Mouse (Mus musculus) embryo, embryonic 11.5 days (tissue): Measurements from ENCODE around the gene Dcun1d4.
"Not testable (repeated sequence)": the region's sequence is repeated elsewhere in the genome, so short reads cannot be mapped to it uniquely, and the experiment has no call there.

ENCODE experiments used
- DNase-seq: peaks from one replicate; pipeline ENCODE4 v3.0.0-alpha.2; 2012; ENCODE audit warnings: low read depth, low spot score

Dcun1d4 gene

DNA sequence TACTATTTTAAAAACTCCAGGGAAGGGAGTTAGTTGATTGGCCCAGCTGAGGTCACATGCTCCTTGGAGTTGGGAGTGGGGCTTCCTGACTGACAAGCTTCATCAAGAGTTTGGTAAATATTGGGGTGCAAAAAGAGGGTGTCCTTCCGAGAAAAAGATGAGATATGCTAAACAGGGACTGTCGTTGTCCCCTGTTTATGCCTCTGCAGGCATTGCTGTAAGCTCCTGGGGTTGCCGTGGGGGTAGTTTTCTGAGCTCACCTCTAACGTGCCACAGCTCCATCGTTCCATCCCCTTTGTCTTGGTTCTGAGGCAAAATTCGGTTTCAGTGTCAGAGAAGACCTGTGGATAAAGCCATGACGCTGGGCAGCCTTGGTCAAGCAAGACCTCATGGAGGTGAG lies at the start of gene Dcun1d4:
Dcun1d4 (plus strand) TSS at position 301 of the 400 bp plus-strand sequence.
- DNase-seq: no peak

- DNase-seq: peak; percentile 40
These were observed 49.2 kb upstream of the Dcun1d4 start for GRCm38 (mm10) chr5:73431581-73431980.

DNA sequence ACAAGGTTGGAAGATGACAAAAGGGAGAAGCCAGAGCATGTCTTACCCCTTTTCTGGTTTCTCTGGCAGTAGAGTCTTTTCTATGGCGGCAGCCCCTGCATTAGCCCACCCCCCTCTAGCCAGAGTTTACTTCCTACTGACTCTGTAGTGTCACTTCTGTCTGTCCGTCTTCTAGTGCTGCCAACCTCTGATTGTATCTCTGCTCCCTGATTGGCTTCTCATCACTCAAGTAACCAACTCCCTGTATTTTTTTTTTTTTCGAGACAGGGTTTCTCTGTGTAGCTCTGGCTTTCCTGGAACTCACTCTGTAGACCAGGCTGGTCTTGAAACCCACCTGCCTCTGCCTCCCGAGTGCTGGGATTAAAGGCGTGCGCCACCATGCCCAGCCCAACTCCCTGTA lies 48.0 kb upstream of the Dcun1d4 start:
- no peak for DNase-seq

DNA sequence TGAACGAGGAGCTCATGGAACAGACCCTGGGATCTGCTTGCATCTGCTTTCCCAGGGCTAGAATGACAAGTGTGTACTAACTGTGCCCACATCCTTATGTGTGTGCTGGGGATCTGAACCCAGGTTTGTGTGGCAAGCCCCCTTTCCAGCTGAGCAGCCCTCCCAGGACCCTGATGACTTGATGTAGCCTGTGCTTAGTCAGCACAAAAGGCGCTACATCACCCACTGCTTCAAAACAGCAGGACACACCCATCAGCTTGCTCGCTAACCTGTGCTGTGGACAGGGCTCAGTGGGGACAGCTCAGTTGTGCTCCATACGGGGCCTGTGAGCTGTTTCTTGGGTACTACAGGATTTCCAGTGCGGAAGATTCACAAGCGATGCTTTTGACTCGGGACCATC lies 46.0 kb upstream of the Dcun1d4 start:
- DNase-seq: no peak

DNA sequence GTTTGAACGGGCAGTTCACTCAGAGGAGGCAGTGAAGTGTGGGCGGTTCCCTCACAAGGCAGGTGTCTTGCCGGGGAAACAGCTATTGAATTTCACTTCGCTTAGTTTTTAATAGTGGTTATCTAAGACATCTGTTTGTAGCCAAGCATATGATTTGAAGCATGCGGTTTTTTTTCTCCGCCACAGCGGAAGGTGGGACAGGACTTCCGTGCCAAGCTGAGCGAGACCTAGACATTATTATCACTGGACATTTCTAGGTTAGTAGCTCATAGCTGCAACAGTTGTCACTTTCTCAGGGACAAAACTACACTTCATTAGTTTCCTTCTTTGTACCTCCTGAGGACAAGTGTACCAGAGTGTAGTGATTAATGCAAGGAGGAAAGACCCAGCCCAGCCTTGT lies 38.6 kb upstream of the Dcun1d4 start:
- no peak for DNase-seq

DNA sequence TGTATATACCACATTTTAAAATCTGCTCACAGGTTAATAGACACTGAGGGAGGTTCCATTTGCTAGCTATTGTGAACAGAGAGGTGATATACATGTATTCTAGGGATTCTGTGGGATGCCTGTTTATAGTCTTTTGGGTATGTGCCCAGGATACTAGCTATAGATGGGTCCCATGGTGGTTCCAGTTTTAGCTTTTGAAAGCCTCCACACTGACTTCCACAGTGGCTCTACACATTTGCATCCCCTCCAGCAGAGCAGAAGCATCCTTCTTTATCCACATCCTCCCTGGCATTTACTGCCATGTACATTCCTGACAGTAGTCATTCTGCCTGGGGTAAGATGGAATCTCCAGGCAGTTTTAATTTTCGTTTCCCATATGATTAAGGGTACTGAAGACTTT lies 30.5 kb upstream of the Dcun1d4 start:
- no peak for DNase-seq

DNA sequence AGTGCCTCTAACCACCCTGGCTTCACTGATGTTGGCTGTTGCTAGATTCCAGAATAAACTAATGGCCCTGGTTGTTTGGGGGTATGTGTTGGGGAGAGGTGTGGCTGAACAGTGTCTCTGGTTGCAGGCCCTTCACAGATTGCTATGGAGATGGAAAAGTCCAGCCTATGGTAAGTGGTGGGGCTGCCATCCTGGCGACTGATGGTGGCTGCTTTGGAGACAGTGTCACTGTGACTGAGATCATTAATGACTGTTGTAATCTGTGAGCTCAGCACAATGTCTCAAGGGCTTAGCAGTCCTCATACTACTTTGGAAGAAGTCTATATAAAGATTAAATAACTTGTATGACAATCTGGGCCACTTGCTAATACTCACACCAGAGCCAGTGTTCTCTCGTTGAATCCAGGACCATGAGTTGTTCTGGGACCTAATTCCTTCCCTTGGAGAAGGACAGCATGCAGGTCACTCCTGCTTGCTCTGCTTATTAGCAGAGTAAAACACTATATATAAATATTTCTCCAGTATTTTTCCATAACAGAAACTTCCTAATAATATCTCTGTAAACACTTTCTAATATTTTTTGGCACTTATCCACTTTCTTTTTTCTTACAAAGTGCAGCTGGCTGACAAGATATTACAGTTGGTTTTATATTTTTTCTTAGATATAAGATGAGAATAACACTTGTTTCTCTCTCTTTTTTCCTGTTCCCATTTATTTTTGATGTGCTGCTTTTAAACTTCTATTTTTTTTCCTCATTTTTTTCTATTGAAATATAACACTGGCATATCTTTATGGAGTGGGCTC lies 26.1 kb upstream of the Dcun1d4 start:
- no peak for DNase-seq

DNA sequence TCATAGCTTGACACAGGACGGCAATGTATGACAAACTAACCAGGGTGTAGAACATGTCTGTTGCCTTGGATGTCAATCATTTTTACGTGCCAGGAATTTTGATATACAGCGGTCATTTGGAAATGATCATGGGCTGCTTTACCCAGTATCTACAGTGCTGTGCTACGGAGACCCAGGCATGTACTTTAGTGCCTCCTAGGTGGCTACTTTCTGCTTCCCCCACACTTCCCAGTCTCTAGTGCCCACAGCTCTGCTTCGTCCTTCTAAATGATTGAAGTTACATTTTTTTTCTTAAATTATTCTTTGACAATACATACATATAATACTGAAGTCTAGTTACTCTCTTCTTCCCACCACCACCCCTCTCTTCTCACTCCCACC lies 25.5 kb upstream of the Dcun1d4 start:
- no peak for DNase-seq

DNA sequence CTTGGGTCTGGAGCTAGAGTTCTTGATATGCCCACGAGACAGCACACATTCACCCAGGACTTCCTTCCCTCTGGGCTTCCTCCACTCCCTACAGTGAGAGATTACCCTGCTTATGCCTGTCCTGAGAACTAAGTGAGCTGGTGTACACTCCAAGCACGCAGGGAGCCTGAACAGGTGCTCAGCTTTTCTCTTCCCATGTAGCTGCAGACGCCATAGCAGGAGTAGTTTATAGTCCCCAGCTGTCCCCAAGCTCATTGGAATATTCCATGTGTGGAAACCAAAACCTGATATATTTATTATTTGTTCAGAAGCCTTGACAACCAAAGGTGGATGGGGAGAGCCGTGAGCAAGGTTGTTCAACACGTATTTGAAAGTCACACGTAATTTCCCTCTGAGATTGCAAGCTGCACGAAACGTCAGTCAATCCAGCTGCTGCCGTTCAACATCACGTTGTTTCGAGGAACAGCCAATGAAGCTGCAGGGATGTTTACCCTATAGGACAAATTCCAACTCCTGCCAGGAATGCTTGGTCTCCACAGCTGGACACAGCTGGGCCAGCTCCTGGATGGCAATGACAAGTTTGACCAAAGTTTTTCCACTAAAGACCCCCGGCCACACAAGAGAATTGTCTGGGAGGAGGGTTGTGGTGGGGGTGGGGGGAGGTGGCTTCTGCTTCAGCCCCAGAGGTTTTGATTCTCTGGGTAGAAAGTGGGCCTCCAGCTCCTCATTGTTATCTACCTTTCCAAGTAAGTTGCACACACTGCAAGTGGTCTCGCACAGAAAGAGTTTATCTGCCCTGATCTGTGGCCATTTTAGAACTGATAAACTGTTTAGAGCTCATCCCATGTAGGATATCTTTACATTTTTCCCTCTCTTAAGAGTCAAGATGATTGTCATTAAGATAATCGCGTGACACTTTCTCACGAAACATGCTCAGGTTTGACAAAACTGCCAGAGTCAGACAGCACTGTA lies 12.1 kb upstream of the Dcun1d4 start:
- no peak for DNase-seq

DNA sequence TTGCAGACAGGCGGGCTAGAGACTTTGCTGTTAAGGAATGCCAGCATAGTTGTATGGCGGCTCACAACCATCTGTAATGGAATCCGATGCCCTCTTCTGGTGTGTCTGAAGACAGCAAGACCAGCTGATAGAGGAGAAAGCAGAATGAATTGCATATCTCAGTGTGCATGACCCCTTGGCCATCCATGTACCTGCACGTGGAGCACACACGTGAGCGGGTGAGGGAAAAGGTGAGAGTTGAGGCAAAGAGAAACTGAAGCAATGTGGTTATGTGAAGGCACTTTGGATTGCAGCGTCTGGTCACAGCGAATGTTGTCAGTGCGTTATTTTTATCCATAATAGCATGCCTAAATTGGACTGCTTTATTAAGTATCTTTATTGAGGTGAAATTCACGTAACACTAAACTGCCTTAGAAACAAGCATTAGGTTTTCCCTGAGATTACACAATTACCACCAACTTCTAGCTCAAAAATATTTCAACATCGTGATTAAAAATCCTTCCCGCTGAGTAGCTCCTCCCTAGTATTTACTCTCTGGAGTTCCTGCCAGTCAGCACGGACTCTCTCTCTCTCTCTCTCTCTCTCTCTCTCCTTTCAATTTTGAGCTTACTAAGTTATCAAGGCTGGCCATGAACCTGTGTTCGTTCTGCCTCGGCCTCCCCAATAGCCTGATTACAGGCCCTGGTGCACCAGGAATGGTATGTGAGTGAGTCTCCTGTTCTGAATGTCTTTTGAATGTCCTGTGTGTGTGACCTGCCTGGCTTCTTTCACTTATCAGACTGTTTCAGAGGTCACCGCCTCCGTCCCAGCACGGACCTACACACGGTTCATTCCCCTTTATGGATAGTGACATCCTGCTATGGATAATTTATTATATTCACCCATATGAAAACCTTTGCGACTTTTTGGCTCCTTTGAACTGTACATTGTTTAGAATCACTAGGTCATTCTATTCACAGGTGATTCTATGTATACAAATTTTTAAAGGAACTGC lies 6.1 kb upstream of the Dcun1d4 start:
- no peak for DNase-seq

GRCm38 (mm10) chr5:73481401-73481800 lies 601 bp downstream of the Dcun1d4 start:
- no peak for DNase-seq

- not testable (repeated sequence) for DNase-seq
These were observed 1.6 kb downstream of the Dcun1d4 start for GRCm38 (mm10) chr5:73482381-73482780.

DNA sequence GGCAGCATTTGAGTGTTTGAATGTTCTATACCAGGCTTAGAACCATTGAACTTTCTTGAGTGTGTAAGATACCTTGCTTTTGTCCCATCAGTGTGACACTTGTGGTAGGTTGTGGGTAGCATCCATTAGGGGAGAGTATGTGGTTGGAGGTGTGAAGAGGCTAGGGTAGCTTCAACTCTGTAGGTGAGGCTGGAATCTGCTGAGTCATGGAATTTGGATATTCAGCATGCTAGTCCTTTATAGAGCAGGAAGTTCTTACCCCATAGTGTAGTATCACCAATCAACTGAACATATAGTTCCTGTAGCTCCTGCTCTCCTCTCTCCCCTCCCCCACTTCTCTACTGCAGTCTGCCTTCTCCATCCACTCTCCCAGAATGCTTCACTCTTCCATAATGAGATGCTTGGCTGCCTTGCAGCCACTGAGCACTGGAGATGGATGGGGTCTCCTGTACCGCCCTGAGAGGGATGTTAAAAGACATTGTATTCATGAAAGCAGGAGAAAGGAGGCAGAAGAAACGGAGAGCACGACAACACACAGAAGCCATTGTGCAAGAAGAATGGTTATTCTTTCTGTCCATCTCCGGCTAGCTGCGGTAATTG lies 3.3 kb downstream of the Dcun1d4 start:
- DNase-seq: no peak

DNA sequence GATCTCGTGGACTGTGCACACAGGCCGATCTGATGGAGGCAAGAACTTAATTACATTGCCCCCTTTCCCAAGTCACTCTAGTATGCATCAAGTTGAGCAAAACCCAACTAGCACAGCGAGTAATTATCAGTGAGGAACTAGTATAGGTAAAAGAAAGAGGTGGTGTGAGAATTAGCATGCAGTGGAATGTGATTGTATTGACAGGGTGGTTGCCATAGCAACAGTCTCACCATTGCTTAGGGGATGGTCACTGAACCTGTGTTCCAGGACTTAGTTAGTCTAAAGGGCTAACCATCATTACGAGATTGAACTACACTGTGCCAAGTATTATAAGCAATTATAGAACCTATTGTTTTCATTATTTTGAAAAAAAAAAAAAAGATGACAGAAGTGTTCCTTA lies 5.7 kb downstream of the Dcun1d4 start:
- DNase-seq: no peak

DNA sequence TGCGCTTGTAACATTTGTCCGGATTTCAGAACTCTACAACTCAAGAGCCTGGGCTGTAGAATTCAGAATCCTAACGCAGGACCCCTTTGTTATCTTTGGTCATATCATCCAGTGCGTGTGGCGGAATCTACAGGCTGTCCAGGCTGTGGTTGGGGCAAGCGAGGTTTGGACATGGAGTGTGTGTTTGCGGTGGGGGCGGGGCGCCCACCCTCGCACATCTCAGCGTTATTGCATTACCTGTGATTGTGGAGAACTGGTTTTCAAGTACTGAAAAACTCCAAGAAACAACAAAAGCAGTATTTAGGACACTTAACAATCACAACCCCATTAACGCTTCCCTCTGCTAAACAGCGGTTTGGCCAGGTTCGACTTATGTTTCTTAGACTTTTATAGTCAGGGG lies 9.1 kb downstream of the Dcun1d4 start:
- DNase-seq: peak; percentile 14

DNA sequence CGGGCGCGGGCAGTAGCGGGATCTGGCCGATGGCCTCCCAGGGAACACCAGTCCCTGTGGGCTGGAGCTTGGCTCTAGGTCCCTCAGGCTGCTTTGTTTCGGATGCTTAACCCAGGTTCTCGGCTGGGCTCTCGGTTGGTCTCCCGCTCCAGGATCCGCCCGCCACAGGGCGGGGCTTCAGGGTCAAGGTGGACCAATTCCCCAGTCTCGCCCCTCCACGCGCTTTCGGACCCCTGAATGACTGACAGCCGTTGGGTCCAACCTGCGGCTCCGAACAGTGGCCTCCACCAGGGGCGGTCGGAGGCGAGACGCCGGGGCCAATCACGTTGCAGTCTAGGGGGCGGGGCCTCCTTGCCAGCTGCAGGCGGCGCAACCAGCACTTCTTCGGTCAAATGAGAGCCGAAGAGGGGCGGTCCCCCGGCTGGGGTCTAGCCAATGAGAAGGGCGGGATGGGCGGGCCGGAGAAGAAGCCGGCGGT lies 9.8 kb downstream of the Dcun1d4 start:
- DNase-seq: peak; percentile 99

DNA sequence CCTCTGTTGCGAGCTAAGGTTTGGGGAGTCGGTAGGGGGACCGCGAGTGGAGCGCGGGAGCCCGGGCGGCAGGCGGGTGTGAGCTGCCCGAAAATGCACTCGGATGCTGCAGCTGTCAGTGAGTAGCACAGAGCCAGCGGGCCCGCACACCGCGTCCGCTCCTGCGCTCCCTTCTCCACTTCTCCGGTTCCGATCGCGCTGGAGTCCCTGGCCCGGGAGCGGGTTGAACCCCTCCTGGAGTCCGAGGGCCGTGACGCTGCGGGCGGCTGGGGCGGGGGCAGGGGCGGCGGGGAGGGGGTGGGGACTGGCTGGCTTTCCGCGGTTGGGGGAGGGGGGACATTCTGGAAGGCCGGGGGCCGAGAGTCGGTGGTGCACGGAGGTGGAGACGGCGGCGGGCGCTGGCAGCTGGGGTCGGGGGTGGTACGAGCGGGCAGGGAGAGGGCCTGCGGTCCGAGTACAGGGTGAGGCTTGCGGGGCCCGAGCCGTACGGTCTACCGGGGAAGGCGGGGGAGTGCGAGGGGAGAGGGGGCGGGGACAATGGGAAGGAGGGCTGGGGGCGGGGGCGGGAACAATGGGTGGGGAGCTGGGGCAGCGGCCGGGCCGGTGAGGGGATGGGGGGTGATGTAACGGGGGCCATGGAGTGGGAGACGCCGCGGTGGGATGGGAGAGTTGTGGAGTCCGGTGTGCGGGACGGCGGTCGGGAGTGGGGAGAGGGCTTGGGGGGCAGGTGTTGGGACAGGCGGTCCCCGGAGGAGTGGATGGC lies 10.5 kb downstream of the Dcun1d4 start:
- DNase-seq: peak; percentile 14

DNA sequence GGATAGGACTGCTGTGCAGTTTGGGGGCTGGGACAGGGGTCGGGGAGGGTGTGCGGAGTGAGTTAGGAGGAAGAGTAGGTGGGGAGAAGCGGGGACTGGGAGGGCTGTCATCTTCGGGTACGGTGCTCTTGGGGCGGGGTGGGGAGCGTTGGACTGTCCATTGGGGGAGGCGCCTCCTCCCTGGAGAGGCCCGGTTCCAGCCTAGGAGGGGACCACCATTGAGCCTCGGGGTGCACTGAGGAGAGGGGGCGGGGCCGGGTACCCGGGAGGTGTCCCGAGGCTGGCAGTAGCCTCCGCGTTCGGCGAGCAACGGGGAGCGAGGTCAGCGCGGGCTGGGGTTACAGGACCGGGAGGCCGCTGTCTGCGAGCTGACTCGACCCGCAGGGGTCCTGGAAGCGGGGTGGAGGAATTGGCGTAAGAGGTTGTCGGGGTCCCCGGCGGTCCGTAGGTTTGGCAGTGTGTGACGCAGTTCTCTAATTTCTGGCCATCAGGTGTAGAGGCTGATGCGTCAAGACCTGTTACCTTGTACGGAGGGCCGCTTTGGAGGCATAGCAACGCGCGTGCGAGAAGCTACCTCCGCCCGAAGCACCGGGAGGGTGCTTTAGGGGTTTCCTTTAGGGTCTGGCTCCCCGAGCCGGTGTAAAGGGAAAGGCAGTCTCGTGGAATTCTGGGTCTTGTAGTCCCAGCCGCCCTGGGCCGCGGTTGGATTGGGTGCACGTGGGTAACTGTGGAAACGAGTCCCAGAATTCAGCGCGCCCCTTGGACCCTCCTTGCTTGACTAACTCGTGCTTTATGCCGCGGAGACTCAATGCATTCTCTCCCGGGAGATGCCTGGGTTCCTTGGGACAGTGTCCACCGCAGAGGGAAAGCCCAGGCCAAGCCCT lies 11.3 kb downstream of the Dcun1d4 start:
- peak; percentile 83 for DNase-seq

- no peak for DNase-seq
These were observed 16.6 kb downstream of the Dcun1d4 start for GRCm38 (mm10) chr5:73497401-73497800.
